Mouse (Mus musculus) forebrain, embryonic 14.5 days (tissue): ENCODE measurements around the gene Ephx1. TPM values are rescaled to one million over a fixed set of nuclear protein-coding genes. Genes with fewer than 3 reads are reported as not detected.
"Not testable (repeated sequence)": the region's sequence is repeated elsewhere in the genome, so short reads cannot be mapped to it uniquely, and the experiment has no call there.

ENCODE experiments used
- ATAC-seq: fragments of 200-750 bp; cut with Nextera tagmentation; 2 replicates; pipeline ENCODE4 v1.8.0; 2017; ENCODE audit warnings: mild to moderate bottlenecking, moderate library complexity
- DNase-seq: peaks from one replicate; pipeline ENCODE4 v3.0.0-alpha.2; 2015; ENCODE audit warnings: low spot score
- H3K27ac ChIP-seq: fragments of 300-500 bp; sonication (generic); 2 replicates; pipeline ENCODE4 v1.5.1; 2014; ENCODE audit warnings: low read depth, mild to moderate bottlenecking, control low read depth, low read length, moderate library complexity
- H3K27me3 ChIP-seq: fragments of 300-500 bp; sonication (generic); replicated peaks from 2 replicates; pipeline ENCODE4 v1.6.1; 2014; ENCODE audit warnings: low read length, control low read depth, mixed read lengths; ENCODE audit not compliant: control insufficient read depth, insufficient read depth
- H3K36me3 ChIP-seq: fragments of 300-500 bp; sonication (generic); 2 replicates; pipeline ENCODE4 v1.6.1; 2014; ENCODE audit warnings: low read length, control low read depth; ENCODE audit not compliant: control insufficient read depth, insufficient read depth
- H3K4me1 ChIP-seq: fragments of 300-500 bp; sonication (generic); 2 replicates; pipeline ENCODE4 v1.6.1; 2014; ENCODE audit warnings: antibody characterized with exemption, low read length, control low read depth; ENCODE audit not compliant: control insufficient read depth, insufficient read depth
- H3K4me2 ChIP-seq: fragments of 300-500 bp; sonication (generic); 2 replicates; pipeline ENCODE4 v1.6.1; 2014; ENCODE audit warnings: mild to moderate bottlenecking, control low read depth, low read length
- H3K4me3 ChIP-seq: fragments of 300-500 bp; sonication (generic); 2 replicates; pipeline ENCODE4 v1.5.1; 2014; ENCODE audit warnings: low read depth, low read length, control low read depth
- H3K9ac ChIP-seq: fragments of 300-500 bp; sonication (generic); 2 replicates; pipeline ENCODE4 v1.6.1; 2014; ENCODE audit warnings: mild to moderate bottlenecking, low read length, control low read depth, moderate library complexity
- H3K9me3 ChIP-seq: fragments of 300-500 bp; sonication (generic); replicated peaks from 2 replicates; pipeline ENCODE4 v1.6.1; 2016; ENCODE audit warnings: low read length, control low read depth, mixed read lengths; ENCODE audit not compliant: control insufficient read depth
- WGBS: fragments of 180-500 bp; shearing (Covaris S2); extraction: QIAGEN DNeasy Blood & Tissue Kit; methylation state at CpG from one replicate; pipeline ENCODE4 v1.1.7; 2014; 5-methylcytosine and 5-hydroxymethylcytosine counted together
- polyA plus RNA-seq: library from polyadenylated mRNA; unstranded; fragments of >200 nt; fragmentation: Nextera tagmentation; extraction: Ambion mirVana; gene quantifications from 2 replicates; pipeline ENCODE4 v1.2.1, GENCODE M21; 2014

Ephx1 gene
- polyA plus RNA-seq, 1 experiment from 2014 or later = 4.1 TPM

- H3K36me3 ChIP-seq = no peaks in the 10 kb centered on the region
- H3K9me3 ChIP-seq = no peaks in the 10 kb centered on the region
- no peaks in the 10 kb centered on the region for H3K4me1 ChIP-seq
- no peak for ATAC-seq
- DNase-seq = no peak
- H3K4me3 ChIP-seq = no peak overlapping the region
- no peak overlapping the region for H3K27ac ChIP-seq
- 67% methylated on average over 1 of the region's 1 CpGs for WGBS
- H3K27me3 ChIP-seq = no peaks in the 10 kb centered on the region
- H3K4me2 ChIP-seq = no peak overlapping the region
- H3K9ac ChIP-seq = no peak overlapping the region
These were observed 26.8 kb upstream of the Ephx1 start for GRCm38 (mm10) chr1:181047520-181047919.

DNA sequence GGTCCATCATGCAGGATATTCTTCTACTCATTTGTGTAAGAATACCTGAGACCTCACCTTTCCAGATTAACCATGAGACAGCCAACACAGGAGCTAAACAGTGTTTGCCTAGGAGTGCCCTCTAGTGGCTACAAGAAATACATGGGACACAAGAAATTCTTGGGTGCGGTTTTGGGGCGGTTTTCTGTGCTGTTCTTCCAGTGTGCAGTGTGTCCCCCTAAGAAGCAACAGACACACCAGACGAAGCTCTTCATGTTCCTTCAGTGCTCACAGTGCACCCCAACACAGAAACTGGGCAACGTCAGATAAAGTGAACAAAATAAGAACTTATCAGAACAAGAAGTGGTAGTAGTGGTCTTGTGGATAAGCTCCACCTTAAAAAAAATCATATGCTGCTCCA lies 18.9 kb upstream of the Ephx1 start:
- WGBS = 9% methylated on average over 4 of the region's 4 CpGs
- H3K36me3 ChIP-seq = no peaks in the 10 kb centered on the region
- no peaks in the 10 kb centered on the region for H3K9me3 ChIP-seq
- no peaks in the 10 kb centered on the region for H3K4me1 ChIP-seq
- ATAC-seq (no peak), DNase-seq (peak; percentile 62)
- H3K4me2 ChIP-seq = no peak overlapping the region
- H3K4me3 ChIP-seq = no peak overlapping the region
- no peak overlapping the region for H3K9ac ChIP-seq
- no peak overlapping the region for H3K27ac ChIP-seq
- no peaks in the 10 kb centered on the region for H3K27me3 ChIP-seq

DNA sequence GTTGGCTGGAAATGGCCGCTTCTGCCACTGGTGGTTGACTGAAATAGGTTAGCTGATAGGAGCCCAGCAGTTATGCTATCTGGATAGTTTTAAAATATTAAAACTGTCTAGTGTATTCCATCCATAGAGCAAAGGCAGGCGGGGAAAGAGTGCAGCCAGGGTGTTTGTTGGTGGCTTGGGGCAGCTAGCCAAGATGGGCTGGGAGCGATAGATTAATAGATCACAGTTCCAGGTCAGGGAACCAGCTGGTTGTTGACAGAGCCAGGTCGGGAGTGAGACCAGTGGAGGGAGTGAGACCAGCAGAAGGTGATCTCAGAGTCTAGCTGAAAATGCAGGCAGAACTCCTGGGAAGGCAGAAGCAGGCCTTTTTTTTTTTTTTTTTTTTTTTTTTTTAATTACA lies 16.9 kb upstream of the Ephx1 start:
- ATAC-seq = no peak
- Histone ChIP-seq H3K36me3 (no peaks in the 10 kb centered on the region), H3K9ac (no peak overlapping the region), H3K4me1 (no peaks in the 10 kb centered on the region), H3K4me3 (no peak overlapping the region), H3K4me2 (no peak overlapping the region), H3K27me3 (no peaks in the 10 kb centered on the region), H3K9me3 (no peaks in the 10 kb centered on the region), H3K27ac (no peak overlapping the region)
- 75% methylated on average over 4 of the region's 4 CpGs for WGBS
- DNase-seq = no peak

DNA sequence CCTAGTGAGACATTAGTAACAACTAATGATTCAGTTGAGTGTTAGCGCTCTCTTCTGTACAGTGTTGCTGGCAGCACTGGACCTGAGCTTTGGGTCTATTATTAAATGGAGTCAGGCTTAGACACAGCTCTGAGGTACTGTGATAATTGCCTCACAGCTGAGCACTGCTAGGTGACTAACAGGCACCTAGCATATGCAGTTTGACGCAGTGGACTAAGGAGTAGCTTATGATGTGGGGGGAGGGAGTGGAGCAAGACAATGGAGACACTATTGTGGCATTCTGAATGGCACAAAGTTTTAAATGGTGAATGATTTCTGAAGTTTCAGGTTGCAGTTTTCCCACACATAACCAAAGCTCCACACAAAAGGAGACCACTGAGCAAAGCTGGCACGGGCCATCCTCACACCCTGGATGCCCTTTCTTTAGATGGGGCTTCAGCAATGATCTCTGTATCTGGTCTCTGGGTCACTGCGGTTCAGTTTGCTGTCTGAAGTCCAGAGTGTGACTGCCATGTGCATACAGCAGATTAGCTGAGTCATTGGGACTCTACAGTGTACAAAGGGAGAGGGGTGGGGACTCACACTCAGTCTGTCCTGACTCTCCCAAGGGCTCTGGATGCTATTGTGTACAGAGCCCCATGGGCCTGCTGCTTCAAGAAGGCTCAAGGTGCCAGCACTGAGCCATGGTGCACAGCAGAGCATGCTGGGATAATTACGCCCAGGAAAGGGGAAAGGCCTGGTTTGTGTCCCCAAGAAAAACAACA lies 14.5 kb upstream of the Ephx1 start:
- not testable (repeated sequence) for H3K9ac ChIP-seq, H3K9me3 ChIP-seq, H3K27me3 ChIP-seq, DNase-seq, H3K4me3 ChIP-seq, H3K27ac ChIP-seq, H3K36me3 ChIP-seq, H3K4me2 ChIP-seq, H3K4me1 ChIP-seq, ATAC-seq
- WGBS = 76% methylated on average over 5 of the region's 5 CpGs

DNA sequence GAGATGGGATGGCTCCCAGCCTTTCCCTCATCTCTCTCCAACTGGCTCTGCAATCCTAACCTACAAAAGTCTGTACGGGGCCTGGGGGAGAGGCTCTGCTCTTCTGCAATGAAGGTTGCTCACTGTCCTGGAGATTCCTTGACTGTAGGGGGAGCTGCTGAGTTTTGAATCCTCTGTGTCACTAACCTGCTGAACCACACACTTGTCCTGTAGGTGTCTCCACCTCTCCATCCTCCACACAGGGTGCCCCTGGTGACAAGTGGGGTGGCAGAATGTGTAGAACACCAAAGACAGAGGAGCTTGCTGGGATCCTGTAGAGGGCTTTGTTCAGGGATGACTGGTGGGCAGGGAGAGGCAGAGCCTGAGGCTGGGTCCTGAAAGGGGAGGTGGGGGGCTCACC lies 1.6 kb upstream of the Ephx1 start:
- no peak overlapping the region for H3K4me2 ChIP-seq
- DNase-seq (peak; percentile 58), ATAC-seq (no peak; the same call in 1 of the 2 replicates)
- H3K9ac ChIP-seq = no peak overlapping the region
- 4% methylated on average over 1 of the region's 1 CpGs for WGBS
- H3K27me3 ChIP-seq = no peaks in the 10 kb centered on the region
- H3K9me3 ChIP-seq = no peaks in the 10 kb centered on the region
- H3K36me3 ChIP-seq = no peaks in the 10 kb centered on the region
- H3K27ac ChIP-seq = no peak overlapping the region
- H3K4me3 ChIP-seq = no peak overlapping the region
- no peaks in the 10 kb centered on the region for H3K4me1 ChIP-seq

GRCm38 (mm10) chr1:181021488-181021865 lies 773 bp upstream of the Ephx1 start:
- DNase-seq = no peak
- no peaks in the 10 kb centered on the region for H3K36me3 ChIP-seq
- no peaks in the 10 kb centered on the region for H3K27me3 ChIP-seq
- ATAC-seq = no peak
- 69% methylated on average over 7 of the region's 7 CpGs for WGBS
- H3K9ac ChIP-seq = no peak overlapping the region
- H3K9me3 ChIP-seq = no peaks in the 10 kb centered on the region
- H3K4me2 ChIP-seq = no peak overlapping the region
- H3K27ac ChIP-seq = no peak overlapping the region
- no peak overlapping the region for H3K4me3 ChIP-seq
- peaks cover 4% of the 10 kb centered on the region; the same call in 1 of the 2 replicates for H3K4me1 ChIP-seq

DNA sequence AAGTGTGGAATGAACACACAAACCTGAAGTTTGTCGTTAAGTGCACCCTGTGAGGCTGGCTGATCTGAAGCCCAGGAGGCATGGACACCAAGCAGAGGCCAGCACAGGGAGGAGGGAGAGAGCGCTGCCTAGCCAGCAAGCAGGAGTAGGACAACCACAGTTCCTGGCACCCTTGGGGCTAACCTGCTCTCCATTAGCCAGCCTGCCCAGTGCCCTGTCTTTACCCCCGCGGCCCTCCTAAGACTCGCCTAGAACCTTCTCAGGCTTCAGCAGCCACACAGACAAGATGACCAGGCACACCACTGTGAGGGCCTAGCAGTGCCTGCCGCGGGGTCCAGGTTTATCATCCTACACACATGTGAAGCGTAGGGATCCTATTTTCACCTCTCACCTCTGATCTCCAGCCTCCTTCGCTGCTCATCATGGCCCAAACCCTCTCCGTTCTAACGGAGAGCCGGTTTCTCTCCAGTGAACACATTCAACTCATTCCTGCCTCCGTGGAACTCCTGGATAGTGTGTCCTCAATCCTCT lies 2.7 kb downstream of the Ephx1 start:
- Histone ChIP-seq H3K9me3 (no peaks in the 10 kb centered on the region), H3K4me2 (no peak overlapping the region), H3K36me3 (no peaks in the 10 kb centered on the region), H3K27me3 (no peaks in the 10 kb centered on the region), H3K9ac (no peak overlapping the region), H3K4me1 (peaks cover 4% of the 10 kb centered on the region), H3K4me3 (no peak overlapping the region), H3K27ac (no peak overlapping the region)
- DNase-seq = no peak
- 75% methylated on average over 13 of the region's 13 CpGs for WGBS
- peak; percentile 6; the same call in 1 of the 2 replicates for ATAC-seq

DNA sequence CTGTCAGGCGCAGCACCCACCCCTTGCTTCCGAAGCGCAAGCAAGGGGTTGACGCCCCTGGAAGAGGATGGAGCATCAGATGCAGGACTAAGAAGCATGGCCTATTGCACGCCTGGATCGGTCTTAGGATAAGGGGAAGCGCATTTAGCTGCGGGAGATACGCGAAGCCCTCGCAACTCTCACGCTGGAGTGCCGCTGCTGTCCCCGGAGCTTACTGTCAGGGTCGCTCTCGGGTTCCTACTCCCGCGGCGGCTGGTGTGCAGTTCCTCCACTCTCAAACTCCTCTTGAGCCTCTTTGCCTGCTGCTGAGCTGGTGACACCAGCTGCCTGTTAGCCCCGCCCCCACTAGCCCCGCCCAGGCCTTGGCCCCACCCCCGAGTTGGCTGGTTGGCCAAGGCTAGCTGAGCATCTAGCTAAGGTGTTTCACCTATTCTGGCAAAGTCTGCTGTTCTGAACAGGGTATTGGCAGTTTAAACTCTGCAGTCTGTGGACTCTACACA lies 3.4 kb downstream of the Ephx1 start:
- peak; percentile 82 for ATAC-seq
- peak overlapping the region; percentile 54 for H3K9ac ChIP-seq

GRCm38 (mm10) chr1:181016532-181017131 lies 4.1 kb downstream of the Ephx1 start:
- Histone ChIP-seq H3K4me3 (peak overlapping the region; percentile 43), H3K4me2 (peak overlapping the region; percentile 94), H3K4me1 (peaks cover 4% of the 10 kb centered on the region), H3K9me3 (no peaks in the 10 kb centered on the region), H3K36me3 (no peaks in the 10 kb centered on the region), H3K27ac (no peak overlapping the region), H3K27me3 (no peaks in the 10 kb centered on the region), H3K9ac (peak overlapping the region; percentile 54)
- ATAC-seq (peak; percentile 74), DNase-seq (peak; percentile 65)
- WGBS = 2% methylated on average over 21 of the region's 21 CpGs

More for the DNA sequence above, 3.4 kb downstream of the Ephx1 start:
- Histone ChIP-seq H3K4me2 (peak overlapping the region; percentile 94), H3K4me3 (peak overlapping the region; percentile 43), H3K27ac (no peak overlapping the region), H3K4me1 (peaks cover 4% of the 10 kb centered on the region), H3K36me3 (no peaks in the 10 kb centered on the region), H3K27me3 (no peaks in the 10 kb centered on the region), H3K9me3 (no peaks in the 10 kb centered on the region)
- WGBS = 1% methylated on average over 22 of the region's 22 CpGs
- peak; percentile 70 for DNase-seq
